Mouse (Mus musculus) thymus, postnatal 10 days (tissue): ENCODE results near the gene Trim14.

Experiments
- DNase-seq, 2 experiments: peaks; one replicate each; pipeline ENCODE4 v3.0.0; 2021; ENCODE audit warnings: low spot score in 2 of 2

Gene Trim14

GRCm38 (mm10) chr4:46479081-46479480 lies 56.9 kb downstream of the Trim14 start:
- DNase-seq = no peak

GRCm38 (mm10) chr4:46475101-46475500 lies 60.8 kb downstream of the Trim14 start:
- no peak for DNase-seq

GRCm38 (mm10) chr4:46465740-46466139 lies 70.2 kb downstream of the Trim14 start:
- no peak for DNase-seq

- DNase-seq = peak; percentile 62 to 71
These were observed 72.7 kb downstream of the Trim14 start for GRCm38 (mm10) chr4:46463130-46463830.

GRCm38 (mm10) chr4:46458411-46458810 lies 77.5 kb downstream of the Trim14 start:
- DNase-seq = no peak

- no peak for DNase-seq
These were observed 78.8 kb downstream of the Trim14 start for GRCm38 (mm10) chr4:46457186-46457585.

- DNase-seq = no peak
These were observed 79.2 kb downstream of the Trim14 start for GRCm38 (mm10) chr4:46456762-46457161.

- no peak for DNase-seq
These were observed 81.7 kb downstream of the Trim14 start for GRCm38 (mm10) chr4:46454097-46454864.

- no peak for DNase-seq
These were observed 82.9 kb downstream of the Trim14 start for GRCm38 (mm10) chr4:46452855-46453719.

GRCm38 (mm10) chr4:46452481-46452850 lies 83.5 kb downstream of the Trim14 start:
- peak; percentile 42 to 54 for DNase-seq

- DNase-seq = peak; percentile 63 to 72
These were observed 84.0 kb downstream of the Trim14 start for GRCm38 (mm10) chr4:46451758-46452480.

- DNase-seq = peak; percentile 69 to 72
These were observed 84.6 kb downstream of the Trim14 start for GRCm38 (mm10) chr4:46451240-46451757.

GRCm38 (mm10) chr4:46450519-46451131 lies 85.3 kb downstream of the Trim14 start, which contains the start of gene Anp32b:
Gene Anp32b (plus strand): TSS chr4:46450902.
- peak; percentile 89 to 96 for DNase-seq

GRCm38 (mm10) chr4:46450020-46450518 lies 85.9 kb downstream of the Trim14 start:
- no peak for DNase-seq

- peak; percentile 41 for DNase-seq
These were observed 87.1 kb downstream of the Trim14 start for GRCm38 (mm10) chr4:46448886-46449285.

- DNase-seq = peak; percentile 27 to 46
These were observed 88.5 kb downstream of the Trim14 start for GRCm38 (mm10) chr4:46447461-46447860.

GRCm38 (mm10) chr4:46445237-46445945 lies 90.5 kb downstream of the Trim14 start:
- DNase-seq = peak; percentile 29 to 37
